Mouse (Mus musculus) cerebellum, adult 2 months (tissue): Measurements from ENCODE around the gene Zbtb18. TPM values are rescaled to one million over a fixed set of nuclear protein-coding genes. Genes with fewer than 3 reads are reported as not detected.

ENCODE experiments used
- DNase-seq, 2 experiments: peaks; one replicate each; pipeline ENCODE4 v3.0.0; 2021
- H3K27ac ChIP-seq: fragments of 200-500 bp; 2 replicates; pipeline ENCODE4 v1.5.1; 2012; ENCODE audit warnings: low read length, control low read depth, inconsistent platforms; ENCODE audit not compliant: insufficient read depth
- H3K27me3 ChIP-seq: fragments of 200-500 bp; 2 replicates; pipeline ENCODE4 v1.6.1; 2012; ENCODE audit warnings: inconsistent platforms, mild to moderate bottlenecking, low read length, moderate library complexity; ENCODE audit not compliant: control insufficient read depth, insufficient read depth
- H3K4me1 ChIP-seq: fragments of 200-500 bp; 2 replicates; pipeline ENCODE4 v1.6.1; 2011; ENCODE audit warnings: low read length; ENCODE audit not compliant: control insufficient read depth, insufficient read depth
- H3K4me3 ChIP-seq: fragments of 200-500 bp; replicated peaks from 2 replicates; pipeline ENCODE3; 2011; ENCODE audit warnings: mild to moderate bottlenecking, low read depth, low read length, control low read depth; ENCODE audit not compliant: insufficient read depth
- CTCF ChIP-seq: fragments of 200-500 bp; IDR thresholded peaks from 2 replicates; pipeline ENCODE4 v1.5.1; 2011; ENCODE audit warnings: low read depth, mild to moderate bottlenecking, control low read depth, low read length, moderate library complexity, borderline replicate concordance; ENCODE audit not compliant: insufficient read depth
- POLR2A ChIP-seq: fragments of 200-500 bp; IDR thresholded peaks from 2 replicates; pipeline ENCODE4 v1.6.1; 2011; ENCODE audit warnings: low read length, control low read depth, borderline replicate concordance; ENCODE audit not compliant: insufficient read depth
- WGBS: fragments of 180-500 bp; shearing (Covaris S2); methylation state at CpG from one replicate; pipeline ENCODE4 v1.1.7; 2018; 5-methylcytosine and 5-hydroxymethylcytosine counted together
- polyA plus RNA-seq: library from polyadenylated mRNA; depleted of rRNA; stranded (reverse); fragments of >200 nt; gene quantifications from 2 replicates; pipeline ENCODE4 v1.2.3, GENCODE M21; 2012

The Zbtb18 gene
- polyA plus RNA-seq, 1 experiment, result 193 TPM

GRCm38 (mm10) chr1:177427862-177428261, 14.3 kb upstream of the Zbtb18 start:
- Histone ChIP-seq H3K27ac (no peak overlapping the region), H3K27me3 (no peaks in the 10 kb centered on the region), H3K4me3 (no peak overlapping the region), H3K4me1 (no peaks in the 10 kb centered on the region)
- no peak for TF ChIP-seq POLR2A
- no peak for TF ChIP-seq CTCF
- WGBS, result 45% methylated on average over 5 of the region's 5 CpGs
- DNase-seq, result no peak

GRCm38 (mm10) chr1:177428338-177428737, 13.8 kb upstream of the Zbtb18 start:
- H3K27me3 ChIP-seq, result no peaks in the 10 kb centered on the region
- no peak overlapping the region for H3K4me3 ChIP-seq
- WGBS, result 87% methylated on average over 14 of the region's 14 CpGs
- no peak overlapping the region for H3K27ac ChIP-seq
- no peak for DNase-seq
- TF ChIP-seq CTCF (no peak), POLR2A (no peak)
- no peaks in the 10 kb centered on the region for H3K4me1 ChIP-seq

- DNase-seq, result no peak
These were observed 13.1 kb upstream of the Zbtb18 start for GRCm38 (mm10) chr1:177429067-177429466.

GRCm38 (mm10) chr1:177440411-177440810, 1.7 kb upstream of the Zbtb18 start:
- H3K4me1 ChIP-seq, result no peaks in the 10 kb centered on the region
- no peak overlapping the region for H3K27ac ChIP-seq
- no peak for DNase-seq
- WGBS, result 22% methylated on average over 1 of the region's 2 CpGs
- TF ChIP-seq CTCF, result no peak
- no peak for TF ChIP-seq POLR2A
- no peaks in the 10 kb centered on the region; the same call in 1 of the 2 replicates for H3K27me3 ChIP-seq
- H3K4me3 ChIP-seq, result no peak overlapping the region

More at GRCm38 (mm10) chr1:177429067-177429466, 13.1 kb upstream of the Zbtb18 start:
- 65% methylated on average over 4 of the region's 4 CpGs for WGBS
- Histone ChIP-seq H3K4me3 (no peak overlapping the region), H3K27me3 (no peaks in the 10 kb centered on the region), H3K4me1 (no peaks in the 10 kb centered on the region), H3K27ac (no peak overlapping the region)
- TF ChIP-seq POLR2A (no peak), CTCF (no peak)

GRCm38 (mm10) chr1:177440981-177441491, 1.1 kb upstream of the Zbtb18 start:
- Histone ChIP-seq H3K4me1 (no peaks in the 10 kb centered on the region), H3K27me3 (no peaks in the 10 kb centered on the region; the same call in 1 of the 2 replicates), H3K27ac (peak overlapping the region; percentile 24; the same call in 1 of the 2 replicates), H3K4me3 (peak overlapping the region; percentile 72)
- no peak for DNase-seq
- no peak for TF ChIP-seq POLR2A
- TF ChIP-seq CTCF, result no peak
- WGBS, result 5% methylated on average over 6 of the region's 6 CpGs

GRCm38 (mm10) chr1:177441492-177442195, 507 bp upstream of the Zbtb18 start:
- no peak for TF ChIP-seq CTCF
- TF ChIP-seq POLR2A, result peak; percentile 32; the same call in 1 of the 2 replicates
- Histone ChIP-seq H3K27me3 (no peaks in the 10 kb centered on the region; the same call in 1 of the 2 replicates), H3K4me1 (no peaks in the 10 kb centered on the region), H3K4me3 (peak overlapping the region; percentile 72), H3K27ac (peak overlapping the region; percentile 24; the same call in 1 of the 2 replicates)
- WGBS, result under 1% methylated on average over 83 of the region's 87 CpGs
- DNase-seq, result peak; percentile 97 to 99

- peak; percentile 56 to 75 for DNase-seq
- H3K27me3 ChIP-seq, result no peaks in the 10 kb centered on the region; the same call in 1 of the 2 replicates
- peak overlapping the region; percentile 99 for H3K27ac ChIP-seq
- TF ChIP-seq CTCF (no peak), POLR2A (no peak)
- peak overlapping the region; percentile 69 for H3K4me3 ChIP-seq
- no peaks in the 10 kb centered on the region for H3K4me1 ChIP-seq
- 1% methylated on average over 47 of the region's 62 CpGs for WGBS
These were observed 921 bp downstream of the Zbtb18 start for GRCm38 (mm10) chr1:177442821-177443723.
